Mouse (Mus musculus) heart, postnatal 36 days (tissue): Measurements from ENCODE around the gene Fam129c. TPM values are rescaled to one million over a fixed set of nuclear protein-coding genes. Genes with fewer than 3 reads are reported as not detected.

Experiments used
- DNase-seq, 2 experiments: peaks; one replicate each; pipeline ENCODE4 v3.0.0; 2021 to 2022
- intact Hi-C: fragments of 180-260 bp; cut with DNase I; formaldehyde crosslinking; loops from one replicate; pipeline ENCODE4 v1.15.1; 2025
- microRNA-seq, 2 experiments: library from miRNA; unstranded; fragments of <30 nt; microRNA quantifications; one replicate each; pipeline ENCODE4 v1.2.0; 2021; ENCODE audit warnings: borderline number of aligned reads in 2 of 2
- total RNA-seq, 2 experiments: library from RNA; stranded (reverse); gene quantifications; 2 replicates each; pipeline ENCODE4 v1.2.3; 2021

The Fam129c gene
- total RNA-seq, 2 experiments from 2014 or later: 0.58 to 1.2 TPM

GRCm38 (mm10) chr8:71637149-71638095, 40.0 kb downstream of the Fam129c start:
- intact Hi-C loops: no loop called here

DNA sequence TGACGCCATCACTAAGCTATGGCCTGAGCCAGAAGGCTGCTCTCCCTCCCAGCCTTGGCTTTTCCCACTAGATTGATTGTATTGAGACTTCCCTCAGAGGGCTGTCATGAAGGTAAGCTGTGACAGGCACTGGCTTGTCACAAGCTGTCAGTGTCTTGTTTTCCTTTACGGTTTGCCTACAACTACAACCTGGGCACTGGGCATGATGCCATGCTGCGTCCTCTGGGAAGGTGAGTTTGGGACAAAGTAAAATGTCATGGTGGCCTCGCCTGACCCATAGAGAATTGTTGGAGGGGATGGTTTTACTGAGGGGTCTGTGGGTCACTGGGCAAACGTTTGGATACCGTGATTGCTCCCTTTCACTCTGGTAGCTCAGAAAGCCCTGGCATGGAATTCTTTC, 40.9 kb downstream of the Fam129c start:
- intact Hi-C loops: no loop called here
- no peak for DNase-seq

More at GRCm38 (mm10) chr8:71637149-71638095, 40.0 kb downstream of the Fam129c start:
- DNase-seq: no peak

DNA sequence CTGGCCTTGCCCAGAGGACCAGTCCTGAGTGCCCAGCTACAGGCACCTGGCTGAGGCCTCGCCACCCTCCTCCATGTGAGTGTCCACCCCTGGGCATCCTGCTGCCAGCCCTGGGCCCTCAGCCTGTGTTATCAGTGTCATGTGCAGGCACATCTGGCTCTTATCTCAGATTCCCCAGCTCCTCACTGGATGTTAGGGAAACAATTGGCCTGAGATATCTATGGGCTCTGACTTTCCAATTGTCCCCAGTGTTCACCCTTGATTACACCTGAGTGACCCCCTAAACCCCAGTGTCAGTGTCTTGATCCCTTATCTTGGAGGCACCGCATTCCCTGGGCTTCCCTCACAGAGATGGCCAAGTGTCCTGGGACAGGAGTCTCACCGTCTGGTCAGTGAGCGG, 41.9 kb downstream of the Fam129c start:
- intact Hi-C loops: no loop called here
- DNase-seq: no peak

- no peak for DNase-seq
- intact Hi-C loops: no loop called here
These were observed 48.1 kb downstream of the Fam129c start for GRCm38 (mm10) chr8:71645510-71645909.

- no peak for DNase-seq
- intact Hi-C loops: no loop called here
These were observed 57.2 kb downstream of the Fam129c start for GRCm38 (mm10) chr8:71654600-71654999.

Small RNA genes lying within 50 kb of the gene (microRNA-seq; reads per million reads assigned to microRNA genes)
- 0 reads per million in 2 experiments for gene Mir6769b

Other genes with a start within 250 kb of the Fam129c start
- gene Use1, start 230.8 kb upstream of the Fam129c start, total RNA-seq: 100 to 1,000 TPM; 148 to 149 TPM
- 10 to 100 TPM; 11.1 to 14.9 TPM for gene Ocel1, start 226.3 kb upstream of the Fam129c start, total RNA-seq
- gene Nr2f6, start 215.7 kb upstream of the Fam129c start, total RNA-seq: 10 to 100 TPM; 47.6 to 53.6 TPM
- gene Ushbp1, start 201.8 kb upstream of the Fam129c start, total RNA-seq: 10 to 100 TPM; 28.0 to 30.4 TPM
- 10 to 100 TPM; 61.2 to 67.1 TPM for gene Babam1, start 200.8 kb upstream of the Fam129c start, total RNA-seq
- gene Ankle1, start 191.6 kb upstream of the Fam129c start, total RNA-seq: under 1 TPM; 0.19 to 0.39 TPM
- 10 to 100 TPM; 26.2 to 29.9 TPM for gene Abhd8, start 134.0 kb upstream of the Fam129c start, total RNA-seq
- 100 to 1,000 TPM; 117 to 129 TPM for gene Mrpl34, start 132.7 kb upstream of the Fam129c start, total RNA-seq
- 10 to 100 TPM; 32.1 to 32.3 TPM for gene Dda1, start 128.4 kb upstream of the Fam129c start, total RNA-seq
- gene Ano8, start 111.7 kb upstream of the Fam129c start, total RNA-seq: 10 to 100 TPM; 18.1 to 18.6 TPM
- 10 to 100 TPM; 15.8 to 20.2 TPM for gene Gtpbp3, start 109.5 kb upstream of the Fam129c start, total RNA-seq
- gene Plvap, start 85.9 kb upstream of the Fam129c start, total RNA-seq: 10 to 100 TPM; 24.5 to 26.0 TPM
- not detected for gene Ccdc194, start 71.9 kb upstream of the Fam129c start, total RNA-seq
- 10 to 100 TPM; 17.1 to 32.9 TPM for gene Bst2, start 60.2 kb upstream of the Fam129c start, total RNA-seq
- 10 to 100 TPM; 27.8 to 32.9 TPM for gene Mvb12a, start 54.7 kb upstream of the Fam129c start, total RNA-seq
- gene Tmem221, start 38.8 kb upstream of the Fam129c start, total RNA-seq: under 1 TPM in 1 of 2 experiments, not detected in 1; 0.22 TPM
- gene Nxnl1, start 31.0 kb upstream of the Fam129c start, total RNA-seq: under 1 TPM in 1 of 2 experiments, not detected in 1; 0.19 TPM
- 100 to 1,000 TPM; 171 to 223 TPM for gene Slc27a1, start 28.8 kb upstream of the Fam129c start, total RNA-seq
- 10 to 100 TPM; 64.7 to 69.7 TPM for gene Pgls, start 5.5 kb upstream of the Fam129c start, total RNA-seq
- gene Colgalt1, start 13.3 kb downstream of the Fam129c start, total RNA-seq: 10 to 100 TPM; 40.2 to 45.2 TPM
- under 1 TPM; 0.49 to 0.64 TPM for gene Unc13a, start 74.1 kb downstream of the Fam129c start, total RNA-seq
- gene Jak3, start 78.6 kb downstream of the Fam129c start, total RNA-seq: 1 to 10 TPM; 8.2 to 8.6 TPM
- 1 to 10 TPM; 3.8 to 4.7 TPM for gene Insl3, start 91.6 kb downstream of the Fam129c start, total RNA-seq
- 1 to 10 TPM; 6.5 to 7.5 TPM for gene B3gnt3, start 104.1 kb downstream of the Fam129c start, total RNA-seq
- 1 to 10 TPM in 1 of 2 experiments, under 1 TPM in 1; 0.56 to 1.2 TPM for gene Fcho1, start 128.1 kb downstream of the Fam129c start, total RNA-seq